Mouse (Mus musculus): Measurements from ENCODE around the gene Akap13. TPM values are rescaled to one million over a fixed set of nuclear protein-coding genes. Genes with fewer than 3 reads are reported as not detected.

The Akap13 gene
- total and polyA plus RNA-seq, 2 experiments from 2014 or later, result 34.2 to 113 TPM

DNA sequence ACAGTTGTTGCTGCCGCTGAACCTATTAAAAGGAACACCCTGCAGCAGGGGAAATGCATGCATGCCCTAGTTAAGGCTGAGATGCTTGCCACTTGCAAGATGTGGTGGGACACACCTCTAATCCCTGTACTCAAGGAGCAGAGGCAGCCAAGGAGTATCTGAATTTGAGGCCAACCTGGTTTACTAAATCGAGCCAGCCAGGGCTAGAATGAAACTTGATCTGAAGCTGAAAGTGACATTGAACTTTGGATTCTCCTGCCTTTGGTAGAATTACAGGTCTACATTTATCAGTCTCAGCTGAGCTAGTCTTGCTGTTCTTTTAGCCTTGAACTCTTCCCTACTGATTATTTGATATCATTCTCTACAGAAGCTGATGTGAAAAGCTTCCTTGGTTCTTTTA lies 172.5 kb downstream of the Akap13 start:
- Histone ChIP-seq H3K4me3 (ENCODE audit: low read depth, low read length) (no peak overlapping the region), H3K9me3 (replicated peaks; ENCODE audit: control insufficient read depth, low read length) (no peaks in the 10 kb centered on the region), H3K4me2 (ENCODE audit: low read depth, low read length) (no peak overlapping the region), H3K36me3 (replicated peaks; ENCODE audit: control insufficient read depth, insufficient read depth, low read length) (peaks cover 23% of the 10 kb centered on the region), H3K27ac (ENCODE audit: low read depth) (no peak overlapping the region), H3K4me1 (ENCODE audit: control insufficient read depth, insufficient read depth) (peaks cover 4% of the 10 kb centered on the region), H3K9ac (replicated peaks; ENCODE audit: low read depth, low read length) (no peak overlapping the region), H3K27me3 (ENCODE audit: control insufficient read depth, insufficient read depth, low read length) (no peaks in the 10 kb centered on the region)
- no peak for TF ChIP-seq CTCF (IDR thresholded peaks at IDR 0.05; ENCODE audit: low read depth)
- no peak for TF ChIP-seq EP300 (IDR thresholded peaks at IDR 0.05; ENCODE audit: low read depth)
- ATAC-seq (ENCODE audit: insufficient read depth, low read depth), result no peak
- 56% methylated on average over 2 of the region's 2 CpGs for WGBS
- DNase-seq (ENCODE audit: low spot score), result no peak

DNA sequence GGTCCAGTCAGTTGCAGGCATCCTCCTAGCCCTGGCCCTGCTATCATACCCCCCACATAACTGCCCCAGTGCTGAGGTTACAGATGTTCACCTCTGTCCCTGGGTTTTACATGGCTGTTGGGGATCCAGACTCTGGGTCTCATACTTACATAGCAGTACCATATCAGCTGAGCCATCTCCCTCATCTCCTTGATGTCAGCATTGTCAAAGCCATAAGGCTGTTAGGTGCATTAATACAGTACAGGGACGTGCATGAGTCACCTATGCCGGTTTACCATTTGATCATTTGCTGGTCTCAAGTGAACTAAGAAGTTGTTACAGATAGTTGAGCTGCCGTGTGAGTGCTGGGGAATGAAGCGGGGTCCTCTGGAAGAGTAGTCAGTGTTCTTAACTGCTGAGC lies 174.3 kb downstream of the Akap13 start:
- DNase-seq (ENCODE audit: low spot score), result no peak
- no peaks in the 10 kb centered on the region for H3K9me3 ChIP-seq (replicated peaks; ENCODE audit: control insufficient read depth, low read length)

DNA sequence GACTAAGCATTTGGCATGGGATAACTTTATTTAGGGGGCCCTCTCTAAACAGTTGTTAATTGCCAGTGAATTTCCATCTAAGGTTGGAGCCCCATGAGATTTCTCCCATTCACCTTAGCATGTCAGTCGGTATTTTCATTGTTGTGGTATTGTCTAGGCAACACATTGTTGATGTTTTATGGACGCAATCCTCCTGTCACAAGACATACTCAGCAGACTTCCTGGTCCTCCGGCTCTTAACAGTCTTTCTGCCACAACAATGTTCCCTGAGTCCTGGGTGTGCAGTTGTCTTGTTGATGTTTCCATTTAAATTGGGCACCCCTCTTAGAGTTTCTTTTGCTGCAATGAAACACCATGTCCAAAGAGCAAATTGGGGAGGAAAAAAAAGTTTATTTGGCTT lies 177.6 kb downstream of the Akap13 start:
- no peaks in the 10 kb centered on the region for H3K27me3 ChIP-seq (ENCODE audit: control insufficient read depth, insufficient read depth, low read length)
- no peaks in the 10 kb centered on the region for H3K9me3 ChIP-seq (replicated peaks; ENCODE audit: control insufficient read depth, low read length)
- no peak for TF ChIP-seq EP300 (IDR thresholded peaks at IDR 0.05; ENCODE audit: low read depth)
- TF ChIP-seq CTCF (IDR thresholded peaks at IDR 0.05; ENCODE audit: low read depth), result no peak
- H3K27ac ChIP-seq (ENCODE audit: low read depth), result peak overlapping the region; percentile 52
- H3K4me1 ChIP-seq (ENCODE audit: control insufficient read depth, insufficient read depth), result peaks cover 11% of the 10 kb centered on the region
- H3K4me3 ChIP-seq (ENCODE audit: low read depth, low read length), result no peak overlapping the region
- H3K9ac ChIP-seq (replicated peaks; ENCODE audit: low read depth, low read length), result no peak overlapping the region
- no peak overlapping the region for H3K4me2 ChIP-seq (ENCODE audit: low read depth, low read length)
- WGBS, result 28% methylated on average over 3 of the region's 3 CpGs
- no peak for DNase-seq (ENCODE audit: low spot score)
- no peak for ATAC-seq (ENCODE audit: insufficient read depth, low read depth)
- no peaks in the 10 kb centered on the region for H3K36me3 ChIP-seq (replicated peaks; ENCODE audit: control insufficient read depth, insufficient read depth, low read length)

More for the DNA sequence above, 174.3 kb downstream of the Akap13 start:
- ATAC-seq (ENCODE audit: insufficient read depth, low read depth), result no peak
- Histone ChIP-seq H3K9ac (replicated peaks; ENCODE audit: low read depth, low read length) (no peak overlapping the region), H3K4me3 (ENCODE audit: low read depth, low read length) (no peak overlapping the region), H3K4me2 (ENCODE audit: low read depth, low read length) (no peak overlapping the region), H3K36me3 (replicated peaks; ENCODE audit: control insufficient read depth, insufficient read depth, low read length) (peaks cover 18% of the 10 kb centered on the region), H3K27me3 (ENCODE audit: control insufficient read depth, insufficient read depth, low read length) (no peaks in the 10 kb centered on the region), H3K27ac (ENCODE audit: low read depth) (no peak overlapping the region), H3K4me1 (ENCODE audit: control insufficient read depth, insufficient read depth) (peaks cover 11% of the 10 kb centered on the region)
- no peak for TF ChIP-seq CTCF (IDR thresholded peaks at IDR 0.05; ENCODE audit: low read depth)
- WGBS, result 92% methylated on average over 4 of the region's 4 CpGs

DNA sequence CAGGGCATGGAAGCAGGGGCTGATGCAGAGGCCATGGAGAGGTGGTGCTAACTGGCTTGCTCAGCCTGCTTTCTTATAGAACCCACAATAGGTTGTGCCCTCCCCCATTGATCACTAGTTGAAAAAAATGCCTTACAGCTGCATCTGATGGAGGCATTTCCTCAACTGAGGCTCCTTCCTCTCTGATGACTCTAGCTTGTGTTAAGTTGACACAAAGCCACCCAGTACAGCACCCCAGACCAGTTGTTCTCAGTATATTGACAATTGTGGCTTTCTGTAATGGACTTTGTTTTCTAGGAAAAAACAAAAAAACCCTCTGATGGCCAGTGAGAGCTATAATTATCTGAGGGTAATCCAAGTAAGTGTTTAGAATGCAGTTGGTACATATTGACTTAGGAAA lies 178.1 kb downstream of the Akap13 start:
- no peak overlapping the region for H3K4me2 ChIP-seq (ENCODE audit: low read depth, low read length)
- ATAC-seq (ENCODE audit: insufficient read depth, low read depth), result no peak
- H3K36me3 ChIP-seq (replicated peaks; ENCODE audit: control insufficient read depth, insufficient read depth, low read length), result no peaks in the 10 kb centered on the region
- peak overlapping the region; percentile 52 for H3K27ac ChIP-seq (ENCODE audit: low read depth)
- TF ChIP-seq EP300 (IDR thresholded peaks at IDR 0.05; ENCODE audit: low read depth) (no peak), CTCF (IDR thresholded peaks at IDR 0.05; ENCODE audit: low read depth) (no peak)
- H3K27me3 ChIP-seq (ENCODE audit: control insufficient read depth, insufficient read depth, low read length), result no peaks in the 10 kb centered on the region
- H3K4me1 ChIP-seq (ENCODE audit: control insufficient read depth, insufficient read depth), result peaks cover 11% of the 10 kb centered on the region
- no peak overlapping the region for H3K4me3 ChIP-seq (ENCODE audit: low read depth, low read length)
- no peak for DNase-seq (ENCODE audit: low spot score)
- no peak overlapping the region for H3K9ac ChIP-seq (replicated peaks; ENCODE audit: low read depth, low read length)
- H3K9me3 ChIP-seq (replicated peaks; ENCODE audit: control insufficient read depth, low read length), result no peaks in the 10 kb centered on the region

DNA sequence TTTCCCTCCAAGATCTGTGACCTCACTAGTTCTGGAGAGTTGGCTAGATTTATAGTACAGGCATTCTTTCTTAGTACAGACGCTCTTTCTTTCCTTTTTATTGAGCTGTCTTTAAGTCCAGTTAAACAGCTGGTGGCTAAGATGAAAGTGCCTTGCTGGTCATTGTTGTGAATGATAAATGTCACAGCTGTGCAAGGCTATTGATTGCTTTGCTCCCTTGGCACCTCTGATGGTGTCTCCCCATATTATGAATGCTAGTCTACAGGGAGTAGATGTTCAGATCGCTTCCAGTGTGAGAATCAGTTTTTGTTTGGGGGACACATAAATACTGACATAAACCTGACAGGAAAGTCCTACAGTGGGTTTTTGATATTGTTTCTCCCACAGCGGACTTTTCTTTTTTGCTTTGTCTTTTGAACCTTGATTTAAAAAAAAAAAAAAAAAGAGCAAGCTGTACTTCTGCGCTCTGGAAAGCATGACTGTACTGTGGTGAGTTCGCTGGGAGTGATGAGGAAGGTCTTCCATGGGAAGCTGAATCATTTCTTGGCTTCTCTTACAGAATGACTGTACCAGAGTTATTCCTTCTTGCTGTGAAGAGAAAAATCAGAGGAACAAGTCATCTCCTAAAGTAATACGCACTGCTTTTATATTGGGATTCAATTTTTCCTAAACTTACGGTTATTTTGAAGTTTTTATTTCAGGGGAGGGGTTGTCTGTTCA lies 178.6 kb downstream of the Akap13 start:
- 67% methylated on average over 7 of the region's 7 CpGs for WGBS

DNA sequence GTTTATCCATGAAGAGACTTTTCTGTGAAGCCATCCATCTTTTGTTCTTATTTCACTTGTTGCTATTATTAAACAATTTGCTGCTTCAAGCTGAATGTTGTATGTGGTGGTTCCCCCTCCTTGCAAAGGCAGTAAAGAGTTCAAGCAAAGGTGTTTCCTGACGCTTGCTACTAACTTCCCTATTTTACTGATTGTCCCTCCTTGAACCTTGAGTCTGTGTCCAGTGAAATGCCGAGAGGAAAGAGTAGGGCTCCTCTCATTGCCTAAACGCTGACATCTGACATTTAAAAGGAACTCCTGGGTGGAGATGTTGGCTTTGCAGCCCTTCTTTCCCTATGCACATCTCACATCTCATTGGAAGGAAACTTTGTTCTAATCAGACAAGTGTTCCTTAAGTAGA lies 183.4 kb downstream of the Akap13 start:
- TF ChIP-seq EP300 (IDR thresholded peaks at IDR 0.05; ENCODE audit: low read depth), result no peak
- no peak for TF ChIP-seq CTCF (IDR thresholded peaks at IDR 0.05; ENCODE audit: low read depth)
- H3K4me3 ChIP-seq (ENCODE audit: low read depth, low read length), result no peak overlapping the region
- H3K4me2 ChIP-seq (ENCODE audit: low read depth, low read length), result no peak overlapping the region
- H3K9me3 ChIP-seq (replicated peaks; ENCODE audit: control insufficient read depth, low read length), result no peaks in the 10 kb centered on the region
- no peak overlapping the region for H3K9ac ChIP-seq (replicated peaks; ENCODE audit: low read depth, low read length)
- no peaks in the 10 kb centered on the region for H3K27me3 ChIP-seq (ENCODE audit: control insufficient read depth, insufficient read depth, low read length)
- no peak for ATAC-seq (ENCODE audit: insufficient read depth, low read depth)
- WGBS, result 38% methylated on average over 3 of the region's 3 CpGs
- H3K36me3 ChIP-seq (replicated peaks; ENCODE audit: control insufficient read depth, insufficient read depth, low read length), result no peaks in the 10 kb centered on the region
- H3K27ac ChIP-seq (ENCODE audit: low read depth), result no peak overlapping the region; the same call in 1 of the 2 replicates
- no peak for DNase-seq (ENCODE audit: low spot score)
- H3K4me1 ChIP-seq (ENCODE audit: control insufficient read depth, insufficient read depth), result peaks cover 15% of the 10 kb centered on the region; the same call in 1 of the 2 replicates

More for the DNA sequence above, 178.6 kb downstream of the Akap13 start:
- Histone ChIP-seq H3K36me3 (replicated peaks; ENCODE audit: control insufficient read depth, insufficient read depth, low read length) (no peaks in the 10 kb centered on the region), H3K4me3 (ENCODE audit: low read depth, low read length) (no peak overlapping the region), H3K27me3 (ENCODE audit: control insufficient read depth, insufficient read depth, low read length) (no peaks in the 10 kb centered on the region), H3K4me1 (ENCODE audit: control insufficient read depth, insufficient read depth) (peaks cover 11% of the 10 kb centered on the region), H3K9ac (replicated peaks; ENCODE audit: low read depth, low read length) (no peak overlapping the region), H3K27ac (ENCODE audit: low read depth) (peak overlapping the region; percentile 52), H3K9me3 (replicated peaks; ENCODE audit: control insufficient read depth, low read length) (no peaks in the 10 kb centered on the region), H3K4me2 (ENCODE audit: low read depth, low read length) (no peak overlapping the region)
- TF ChIP-seq EP300 (IDR thresholded peaks at IDR 0.05; ENCODE audit: low read depth) (no peak), CTCF (IDR thresholded peaks at IDR 0.05; ENCODE audit: low read depth) (no peak)
- ATAC-seq (ENCODE audit: insufficient read depth, low read depth), result peak; percentile 55; the same call in 1 of the 2 replicates
- no peak for DNase-seq (ENCODE audit: low spot score)

Measured in heart, postnatal 0 days (tissue).